Mouse (Mus musculus): ENCODE measurements around the gene Ssx2ip.

GRCm38 (mm10) chr3:146375224-146375657, 29.2 kb upstream of the Ssx2ip start:
- TF ChIP-seq CTCF (IDR thresholded peaks at IDR 0.05; ENCODE audit: low read depth, low read length) = no peak
- no peak for TF ChIP-seq POLR2A (IDR thresholded peaks at IDR 0.05; ENCODE audit: extremely low read depth, insufficient read depth, low read length)
